Mouse (Mus musculus): ENCODE results near the gene Pdxp.
A peak's percentile ranks its signal among the peaks of the same experiment; 100 is the strongest.

The Pdxp gene

DNA sequence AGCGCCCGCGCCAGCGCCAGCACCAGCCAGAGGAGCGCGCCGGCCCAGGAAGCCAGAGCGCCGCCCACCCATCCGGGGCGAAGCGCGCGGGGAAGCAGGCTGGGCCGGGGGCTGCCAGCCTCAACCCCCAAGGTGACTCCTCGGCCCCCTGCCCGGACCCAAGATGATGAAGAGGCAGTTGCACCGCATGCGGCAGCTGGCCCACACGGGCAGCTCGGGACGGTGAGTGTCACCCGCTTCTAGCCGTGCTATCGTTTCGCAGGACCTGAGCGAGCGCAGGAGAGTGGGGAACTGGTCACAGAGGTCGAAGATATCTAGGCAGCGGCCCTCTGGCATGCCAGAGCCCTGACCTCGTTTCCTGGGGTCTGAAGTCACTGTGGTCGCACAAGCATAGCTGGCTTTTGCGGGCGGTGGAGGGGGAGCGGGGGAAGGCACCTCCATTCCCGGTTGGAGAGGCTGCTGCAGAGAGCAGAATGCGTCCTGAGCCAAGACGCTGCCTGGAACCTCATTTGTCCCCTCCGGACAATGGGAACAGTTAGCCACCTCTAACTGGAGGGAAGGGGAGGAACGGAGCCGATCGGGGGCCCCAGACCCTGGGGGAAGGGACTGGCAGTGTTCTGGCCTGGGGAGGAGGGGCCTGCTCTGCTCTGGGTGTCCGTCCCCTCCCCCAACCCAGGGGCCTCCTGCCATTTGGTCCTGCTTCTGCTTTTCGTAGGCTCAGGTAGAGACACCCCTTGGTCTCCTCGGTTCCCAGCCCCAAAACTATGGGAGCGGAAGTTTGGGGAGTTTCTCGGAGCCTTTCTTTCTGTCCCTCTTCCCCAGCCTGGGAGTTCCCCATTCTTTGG lies 13.8 kb upstream of the Pdxp start, which contains the start of gene Sh3bp1:
Gene Sh3bp1, plus strand, starts transcription at position 29 of the 845 bp plus-strand sequence.
- DNase-seq: no peak

DNA sequence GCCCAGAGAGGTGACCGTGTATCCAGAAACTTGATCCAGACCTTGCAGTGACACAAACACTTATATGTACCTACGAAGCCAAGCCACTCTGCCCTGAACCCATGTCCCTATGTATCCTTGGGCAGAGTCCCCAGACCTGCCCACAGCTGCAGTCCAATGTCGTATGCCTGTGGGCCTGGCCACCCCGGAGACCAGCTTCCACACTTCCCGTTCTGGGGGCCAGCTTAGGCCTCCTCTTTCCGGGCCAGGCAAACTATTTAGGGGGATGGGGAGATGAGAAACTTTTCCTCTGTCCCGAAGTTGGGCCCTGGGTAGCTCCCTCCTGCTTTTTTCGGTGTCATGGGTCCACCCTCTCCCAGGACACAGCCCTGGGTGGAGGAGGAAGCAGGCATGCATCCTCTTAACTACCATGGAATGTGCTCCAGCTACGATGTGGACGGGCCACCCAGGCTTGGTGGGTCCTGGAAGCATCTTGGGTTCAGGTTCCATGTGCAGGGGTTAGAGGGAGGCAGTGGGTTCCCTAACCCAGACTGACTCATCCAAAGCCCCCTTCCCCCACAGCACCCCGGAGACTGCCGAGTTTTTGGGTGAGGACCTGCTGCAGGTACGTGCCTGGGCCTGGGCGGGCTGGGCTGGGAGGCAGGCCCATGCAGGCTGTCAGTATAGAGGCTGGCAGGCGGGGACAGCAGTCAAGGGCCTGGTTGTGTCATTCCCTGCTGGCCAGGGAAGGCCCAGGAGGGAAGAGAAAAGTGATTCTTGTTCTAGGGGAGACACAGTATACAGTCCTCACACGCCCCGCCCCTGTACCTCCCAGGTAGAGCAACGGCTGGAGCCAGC lies 12.9 kb upstream of the Pdxp start:
- no peak for DNase-seq

DNA sequence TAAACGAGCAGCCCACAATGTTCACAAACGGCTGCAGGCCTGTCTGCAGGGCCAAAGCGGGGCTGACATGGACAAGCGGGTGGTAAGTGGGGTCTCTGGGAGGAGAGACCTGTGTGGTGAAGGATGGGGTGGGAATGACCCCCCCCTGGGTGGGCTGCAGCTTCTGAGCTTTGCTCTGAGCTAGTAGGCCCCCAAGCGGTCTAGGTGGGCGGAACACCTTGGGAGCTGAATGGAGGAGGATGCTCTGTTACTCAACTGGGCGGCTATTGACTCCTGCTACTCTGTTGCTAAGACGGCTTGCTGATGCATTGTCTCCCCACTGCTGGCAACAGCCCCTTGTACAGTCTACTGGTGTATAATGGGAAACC lies 12.3 kb upstream of the Pdxp start:
- DNase-seq: no peak

DNA sequence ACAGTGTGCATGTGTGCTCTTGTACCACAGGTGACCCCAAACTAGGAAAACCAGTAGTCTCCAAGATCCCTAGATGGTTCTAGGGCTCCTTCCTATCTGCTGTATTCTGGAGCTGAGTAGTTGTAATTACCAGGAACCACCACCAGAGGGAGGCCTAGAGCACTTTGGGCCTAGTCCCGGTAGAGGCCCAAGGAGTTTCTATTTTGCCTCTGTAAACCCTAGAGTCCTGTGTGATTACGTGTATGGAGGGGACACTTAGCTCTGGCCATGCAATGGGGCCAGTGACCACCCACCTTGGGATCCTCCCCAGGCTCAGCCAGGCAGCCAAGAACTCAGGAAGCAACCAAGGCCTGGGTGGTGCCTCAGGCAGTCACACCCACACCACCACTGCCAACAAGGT lies 10.5 kb upstream of the Pdxp start:
- no peak for DNase-seq

DNA sequence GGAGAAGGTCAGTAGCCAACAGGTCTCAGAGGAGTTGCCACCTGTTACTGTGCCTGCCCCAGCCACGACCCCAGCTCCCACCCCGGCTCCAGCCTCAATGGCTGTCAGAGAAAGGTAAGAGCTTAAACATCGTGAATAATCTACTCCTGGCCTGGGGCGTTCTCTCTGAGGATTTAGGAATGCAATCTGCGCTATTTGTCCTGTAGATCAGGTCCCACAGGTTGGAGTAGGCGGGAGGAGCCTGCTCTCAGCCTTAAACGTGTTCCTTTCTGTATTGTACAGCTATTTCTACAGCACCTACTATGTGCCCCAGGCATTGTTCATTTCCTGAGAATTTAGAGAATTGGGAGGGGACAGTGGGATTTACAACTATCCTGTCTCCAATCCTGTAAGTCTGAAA lies 5.3 kb upstream of the Pdxp start:
- DNase-seq: no peak

DNA sequence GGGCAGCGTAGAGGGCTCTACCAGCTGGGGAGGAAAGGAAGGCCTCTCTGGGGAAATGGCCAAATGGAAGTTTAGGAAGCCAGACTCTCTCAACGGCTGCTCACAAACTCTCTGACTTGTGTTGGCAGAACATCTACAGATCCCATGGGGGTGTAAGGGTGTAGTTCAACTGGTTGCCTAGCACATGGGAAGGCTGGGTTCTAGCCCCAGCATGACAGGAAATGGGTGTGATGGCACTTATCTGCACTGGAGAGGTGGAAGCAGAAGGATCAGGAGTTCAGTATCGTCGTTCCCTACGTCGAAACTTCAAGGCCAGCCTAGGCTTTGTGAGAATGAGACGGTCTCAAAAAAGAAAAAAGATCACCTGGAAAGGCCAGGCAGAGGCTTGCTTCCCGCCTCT lies 4.7 kb upstream of the Pdxp start:
- no peak for DNase-seq

DNA sequence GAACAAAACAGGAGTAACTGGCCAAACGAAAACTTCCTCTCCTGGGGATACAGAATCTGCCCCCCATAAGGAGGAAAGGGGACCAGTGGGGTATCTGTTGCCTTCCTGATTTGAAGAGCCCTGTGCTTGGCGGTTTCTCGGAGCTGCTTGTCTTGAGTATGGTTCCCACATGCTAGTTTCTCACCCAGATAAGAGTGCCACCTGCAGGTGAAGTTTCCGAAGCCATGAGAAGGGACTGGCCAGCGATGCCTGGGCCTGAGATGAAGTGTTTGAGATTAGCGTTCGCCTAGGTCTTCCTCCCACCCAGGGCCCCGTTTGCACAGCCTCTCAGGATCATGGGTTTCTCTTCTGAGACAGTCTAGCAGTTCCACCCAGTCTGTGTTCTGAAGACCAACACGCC lies 1.7 kb upstream of the Pdxp start:
- DNase-seq: no peak

DNA sequence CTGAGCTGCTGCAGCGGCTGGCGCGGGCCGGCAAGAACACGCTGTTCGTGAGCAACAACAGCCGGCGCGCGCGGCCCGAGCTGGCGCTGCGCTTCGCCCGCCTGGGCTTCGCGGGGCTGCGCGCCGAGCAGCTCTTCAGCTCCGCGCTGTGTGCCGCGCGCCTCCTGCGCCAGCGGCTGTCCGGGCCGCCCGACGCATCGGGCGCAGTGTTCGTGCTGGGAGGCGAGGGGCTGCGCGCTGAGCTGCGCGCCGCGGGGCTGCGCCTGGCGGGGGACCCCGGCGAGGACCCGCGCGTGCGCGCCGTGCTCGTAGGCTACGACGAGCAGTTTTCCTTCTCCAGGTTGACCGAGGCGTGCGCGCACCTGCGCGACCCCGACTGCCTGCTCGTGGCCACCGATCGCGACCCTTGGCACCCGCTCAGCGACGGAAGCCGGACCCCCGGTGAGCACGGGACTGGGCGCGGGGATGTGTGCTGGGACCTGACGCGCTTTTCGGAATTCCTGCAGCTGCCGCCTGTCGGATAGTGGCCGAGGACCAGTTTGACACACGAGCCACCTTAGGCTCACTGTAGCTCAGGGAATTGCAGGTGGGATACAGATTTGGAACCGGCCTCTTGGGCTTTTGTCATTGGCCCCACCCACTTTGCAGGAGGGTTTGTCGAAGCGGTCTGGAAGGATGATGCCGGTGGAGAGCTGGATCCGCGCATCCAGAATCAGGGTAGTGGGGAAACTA lies 538 bp downstream of the Pdxp start:
- no peak for DNase-seq

DNA sequence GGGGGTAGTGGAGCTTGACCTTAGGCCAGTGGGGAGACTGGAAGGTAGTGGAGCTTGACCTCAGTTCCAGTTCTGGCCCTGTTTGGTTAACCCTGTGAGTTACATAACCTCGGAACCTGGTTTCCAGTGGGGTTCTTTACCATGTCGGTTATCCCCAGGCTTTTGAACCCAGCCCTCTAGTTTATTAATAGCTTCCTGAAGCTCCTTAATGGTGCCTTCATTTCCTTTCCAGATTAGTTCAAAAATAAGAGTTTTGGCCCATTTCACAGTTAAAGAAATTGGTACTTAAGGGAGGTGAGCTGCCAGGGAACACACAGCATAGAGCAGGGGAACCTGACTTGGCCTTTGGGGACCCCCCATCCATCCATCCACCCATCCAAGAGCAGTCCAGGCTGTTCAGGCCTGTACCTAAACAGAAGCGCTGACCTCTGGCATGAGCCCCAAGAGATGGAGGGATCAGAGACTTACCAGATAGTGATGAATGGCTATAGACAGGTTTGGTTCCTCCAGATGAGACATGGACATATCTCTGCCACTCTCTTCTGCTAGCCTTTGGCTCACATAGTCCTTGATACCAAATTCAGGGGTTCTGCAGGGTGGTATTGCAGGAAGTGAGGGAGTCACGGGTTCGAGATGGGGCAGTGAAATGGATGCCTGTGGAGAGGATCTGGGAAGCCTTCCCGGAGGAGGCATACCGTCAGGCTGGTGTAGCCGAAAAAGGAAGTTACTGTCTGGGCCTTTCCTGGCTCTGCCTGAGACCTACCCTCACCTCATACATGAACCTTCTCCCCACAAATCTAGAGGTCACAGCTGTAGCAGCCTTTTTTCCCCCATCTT lies 1.3 kb downstream of the Pdxp start:
- no peak for DNase-seq

DNA sequence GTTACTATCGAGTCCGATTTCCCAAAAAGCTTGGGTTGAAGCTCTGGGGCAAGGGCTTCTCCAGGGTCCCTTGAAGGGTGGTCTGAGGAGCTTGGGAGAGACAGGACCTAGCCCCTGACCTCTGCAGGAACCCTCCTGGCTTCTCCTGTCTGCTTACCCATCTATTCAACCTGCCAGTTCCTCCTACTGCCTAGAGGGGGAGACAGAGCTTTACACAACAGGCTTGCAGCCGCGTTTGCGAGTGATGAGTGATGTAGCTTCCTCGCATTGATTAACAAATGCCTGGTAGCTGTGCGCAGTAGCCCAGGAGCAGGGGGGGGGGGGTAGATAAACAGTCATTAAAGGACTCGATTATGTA lies 1.9 kb downstream of the Pdxp start:
- peak; percentile 88 for DNase-seq

DNA sequence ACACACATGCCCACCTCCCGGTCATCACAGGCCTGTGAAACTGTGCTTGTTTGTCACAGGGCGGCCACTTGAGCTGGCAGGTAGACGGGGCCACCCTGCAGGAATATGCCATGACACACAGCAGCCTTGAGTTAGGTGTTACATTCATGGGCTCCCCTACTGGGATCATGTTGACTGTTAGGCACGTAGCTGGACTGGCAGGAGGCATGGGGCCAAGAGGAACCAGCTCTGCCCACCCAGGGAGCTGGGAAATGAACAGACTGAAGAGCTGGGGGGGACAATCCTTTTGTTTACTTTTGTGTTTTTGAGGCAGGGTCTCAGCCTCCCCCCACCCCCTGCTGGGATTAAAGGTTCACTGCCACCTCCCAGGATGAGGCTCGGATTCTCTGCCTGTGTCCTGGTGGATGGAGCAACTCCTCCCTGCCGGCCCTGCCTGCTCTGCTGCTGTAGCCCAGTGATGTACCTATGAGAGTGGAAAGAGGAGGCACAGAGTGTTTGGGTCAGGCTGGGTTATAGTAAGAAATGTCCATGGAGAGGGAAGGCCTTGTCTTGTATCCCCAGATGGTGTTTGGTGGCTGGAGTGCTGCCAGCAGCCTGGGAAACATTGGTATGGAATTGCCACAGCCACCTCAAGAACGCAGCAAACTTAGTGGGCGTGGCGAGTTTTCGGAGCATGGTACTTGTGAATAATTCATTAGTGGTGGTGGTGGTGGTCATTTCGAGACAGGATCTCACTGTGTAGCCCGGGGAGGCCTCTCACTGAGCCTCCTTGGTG lies 2.5 kb downstream of the Pdxp start:
- DNase-seq: no peak

DNA sequence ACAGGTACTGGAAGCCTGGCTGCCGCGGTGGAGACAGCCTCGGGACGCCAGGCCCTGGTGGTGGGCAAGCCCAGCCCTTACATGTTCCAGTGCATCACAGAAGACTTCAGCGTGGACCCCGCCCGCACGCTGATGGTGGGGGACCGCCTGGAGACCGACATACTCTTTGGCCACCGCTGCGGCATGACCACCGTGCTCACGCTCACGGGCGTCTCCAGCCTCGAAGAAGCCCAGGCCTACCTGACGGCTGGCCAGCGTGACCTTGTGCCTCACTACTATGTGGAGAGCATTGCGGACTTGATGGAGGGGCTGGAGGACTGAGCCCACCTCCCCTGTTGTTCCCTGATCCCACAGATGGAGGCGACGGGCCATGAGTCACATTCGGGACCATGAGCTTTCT lies 4.4 kb downstream of the Pdxp start:
- DNase-seq: no peak

DNA sequence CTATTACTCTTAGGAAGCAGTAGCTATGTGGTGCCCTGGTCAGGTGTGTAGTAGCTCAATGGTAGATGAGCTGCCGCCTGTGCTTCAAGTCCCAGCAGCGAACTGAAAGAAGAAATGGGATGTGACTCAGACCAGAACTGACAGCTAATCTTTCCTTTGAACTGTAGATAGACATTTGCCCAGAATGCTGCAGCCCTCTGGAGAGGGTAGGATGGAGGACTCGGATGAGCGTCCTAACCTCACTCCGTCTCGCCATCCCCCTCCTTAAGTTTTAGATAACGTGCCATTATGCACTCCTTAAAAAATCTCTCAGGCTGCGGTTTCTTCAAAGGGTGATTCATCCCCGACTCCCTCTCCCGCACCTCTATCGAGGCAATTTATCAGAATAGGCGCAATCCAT lies 6.2 kb downstream of the Pdxp start:
- no peak for DNase-seq

DNA sequence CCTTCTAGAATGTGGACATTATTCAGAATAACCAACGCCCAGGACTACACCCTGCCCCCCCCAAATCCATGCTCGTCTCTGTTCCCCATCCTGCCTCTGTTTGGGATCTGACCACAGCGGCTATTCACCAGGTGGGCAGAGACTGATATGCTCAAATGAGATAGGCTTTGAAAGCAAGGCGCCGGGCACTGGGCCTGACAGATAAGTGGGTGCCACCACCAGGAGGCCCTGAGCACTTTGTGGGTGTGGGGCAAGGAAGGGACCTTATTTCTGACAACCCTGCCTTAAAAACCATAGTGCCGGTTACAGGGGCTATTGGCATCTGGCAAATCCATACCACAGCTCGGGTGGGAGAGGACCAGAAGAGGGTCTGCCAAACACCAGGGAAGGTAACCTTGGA lies 9.0 kb downstream of the Pdxp start:
- no peak for DNase-seq

DNA sequence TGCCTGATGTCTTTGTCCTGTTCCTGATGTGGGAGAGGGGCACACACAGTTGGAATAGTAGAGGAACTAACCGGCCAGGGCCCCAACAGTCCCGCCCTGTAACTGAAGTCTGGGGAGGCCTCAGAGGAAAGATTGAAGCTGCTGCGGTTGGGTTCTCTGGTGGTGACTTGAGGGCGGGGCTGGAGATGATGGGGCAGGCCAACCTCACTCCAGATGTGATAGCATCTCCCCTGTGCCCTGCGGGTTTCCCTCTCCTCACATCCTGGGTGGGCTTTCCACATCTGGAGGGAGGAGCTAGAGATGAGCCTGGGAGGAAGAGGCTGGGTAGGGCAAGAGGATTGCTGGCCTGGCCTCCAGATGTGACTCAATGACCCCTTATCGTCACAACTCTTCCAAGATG lies 9.9 kb downstream of the Pdxp start:
- no peak for DNase-seq

DNA sequence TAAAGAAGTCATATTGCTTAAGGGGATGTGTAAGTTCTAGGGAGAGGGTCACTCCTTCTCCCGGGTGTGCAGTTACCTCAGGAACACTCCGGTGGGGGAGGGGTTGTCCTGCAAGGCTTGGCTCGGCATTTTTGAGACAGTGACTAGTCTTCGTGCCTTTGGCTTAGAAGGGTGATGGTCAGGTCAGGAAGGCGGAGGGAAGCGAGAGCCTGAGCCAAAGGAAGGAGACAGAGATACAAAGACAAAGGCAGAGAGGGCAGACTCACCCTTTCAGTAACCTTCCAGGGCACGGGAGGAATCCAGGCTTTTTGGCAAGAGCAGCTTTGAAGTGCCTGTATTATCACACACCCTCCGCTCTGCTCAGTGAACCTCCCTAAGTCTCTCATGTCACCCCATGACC lies 11.4 kb downstream of the Pdxp start:
- no peak for DNase-seq

DNA sequence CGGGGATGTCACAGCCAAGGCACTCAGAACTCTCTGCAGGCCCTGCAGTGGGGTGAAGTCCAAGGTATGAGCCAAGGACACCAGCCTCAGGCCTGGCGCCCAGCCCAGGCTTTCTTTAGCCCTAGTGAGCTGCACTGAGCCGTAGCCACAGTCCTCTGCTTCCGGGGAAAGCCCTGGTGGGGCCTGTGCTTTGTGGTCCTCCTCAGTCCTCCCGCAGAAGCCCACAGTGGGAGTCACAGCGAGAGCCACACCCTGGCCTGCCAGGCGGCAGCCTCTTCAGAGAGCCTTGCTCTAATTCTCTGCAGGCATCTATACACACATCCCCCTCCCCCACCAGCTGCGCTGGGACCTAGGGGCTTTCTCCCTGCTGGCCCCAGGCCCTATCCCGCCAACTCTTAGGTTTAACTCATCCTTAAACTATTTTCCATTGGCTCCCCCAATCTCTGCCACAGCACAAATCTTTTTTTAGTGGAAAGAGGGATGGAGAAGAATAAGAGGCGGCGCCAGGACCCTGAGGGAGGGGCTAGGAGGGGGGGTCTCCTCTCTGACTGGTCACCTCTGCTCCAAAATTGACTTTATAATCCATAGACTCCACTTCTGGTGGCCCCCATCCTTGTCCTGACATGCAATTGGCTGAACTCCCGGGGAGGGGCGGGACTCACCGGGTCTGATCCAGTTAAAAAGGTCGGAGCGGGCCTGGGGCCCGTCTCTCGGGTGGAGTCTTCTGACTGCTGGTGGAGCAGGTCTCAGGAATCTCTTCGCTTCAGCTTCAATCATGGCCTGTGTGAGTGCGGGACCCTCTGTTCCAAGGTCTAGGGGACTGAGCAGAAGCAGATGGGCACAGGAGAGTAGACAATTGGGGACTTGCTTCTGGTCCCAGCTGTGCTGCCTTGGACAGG lies 12.6 kb downstream of the Pdxp start, which contains the start of gene Lgals1:
Gene Lgals1, plus strand, starts transcription at position 705 of the 899 bp plus-strand sequence.
- peak; percentile 57 for DNase-seq

DNA sequence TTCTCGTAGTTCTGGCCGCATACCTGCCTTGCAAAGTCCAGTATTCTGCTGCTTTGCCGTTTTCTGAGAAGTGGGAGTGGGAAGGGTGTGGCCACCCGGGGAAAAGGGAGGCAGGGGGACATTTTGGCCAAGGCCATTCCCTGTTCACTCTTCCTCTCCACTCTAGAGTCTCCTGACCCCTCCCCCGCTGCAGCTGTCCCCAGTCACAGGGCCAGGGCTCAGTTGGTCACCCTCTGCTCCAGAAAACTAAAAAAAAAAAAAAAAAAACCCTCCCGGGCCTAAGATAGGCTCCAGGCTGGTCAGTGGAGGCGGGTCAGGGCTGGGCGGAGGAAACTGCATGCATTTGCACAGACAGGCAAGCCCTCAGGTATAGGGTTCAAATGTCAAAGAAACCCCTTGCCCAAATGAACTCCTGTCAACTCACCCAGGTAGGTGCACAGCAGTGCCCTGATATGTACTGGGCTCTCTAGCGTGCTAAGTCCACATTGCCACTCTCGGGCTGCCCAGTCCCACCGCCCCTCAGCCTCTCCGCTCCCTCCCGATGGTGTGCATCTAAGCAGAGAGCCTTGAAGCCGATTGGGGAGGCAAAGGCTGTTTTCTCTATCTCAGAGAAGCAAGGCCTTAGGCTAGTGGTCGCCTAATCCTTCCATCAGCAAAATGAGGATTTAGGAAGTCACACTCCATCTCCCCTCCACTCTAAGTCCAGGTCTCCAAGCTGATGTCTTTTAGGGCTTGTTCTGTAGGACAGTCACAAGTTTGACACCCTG lies 13.5 kb downstream of the Pdxp start:
- no peak for DNase-seq

DNA sequence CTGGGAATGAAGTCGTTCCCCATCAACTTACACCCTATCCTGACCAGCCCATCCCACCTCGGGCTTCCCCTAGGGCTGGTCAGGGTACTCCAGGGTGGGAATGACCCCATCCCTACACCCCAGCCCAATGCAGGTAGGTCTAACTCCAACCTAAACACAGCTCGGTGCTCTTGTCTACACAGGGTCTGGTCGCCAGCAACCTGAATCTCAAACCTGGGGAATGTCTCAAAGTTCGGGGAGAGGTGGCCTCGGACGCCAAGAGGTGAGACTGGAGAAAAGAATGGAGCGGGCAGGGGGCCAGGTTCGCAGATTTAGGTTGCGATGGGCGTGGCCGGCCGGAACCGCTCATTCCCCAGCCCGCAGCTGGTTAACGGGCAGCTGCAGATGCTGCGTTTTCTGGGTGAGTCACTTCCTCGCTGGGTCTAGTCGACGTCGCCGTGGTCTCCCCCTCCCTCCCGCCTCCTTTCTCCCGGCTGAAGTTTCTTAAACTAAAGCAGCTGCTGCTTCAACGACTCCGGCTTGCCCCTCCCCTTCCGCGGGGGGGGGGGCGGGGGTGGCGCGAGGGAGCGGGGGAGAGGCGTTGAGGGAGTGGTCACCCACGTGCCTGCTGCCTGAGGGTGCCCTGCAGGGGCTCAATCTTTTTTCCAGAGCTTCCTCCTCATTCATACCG lies 14.2 kb downstream of the Pdxp start:
- peak; percentile 63 for DNase-seq
